Mouse (Mus musculus) cerebellum, adult 2 months (tissue): ENCODE measurements around the gene Plekhh2. TPM values are rescaled to one million over a fixed set of nuclear protein-coding genes. Genes with fewer than 3 reads are reported as not detected.

Experiments used
- DNase-seq, 2 experiments: peaks; one replicate each; pipeline ENCODE4 v3.0.0; 2021
- H3K27ac ChIP-seq: fragments of 200-500 bp; 2 replicates; pipeline ENCODE4 v1.5.1; 2012; ENCODE audit warnings: low read length, control low read depth, inconsistent platforms; ENCODE audit not compliant: insufficient read depth
- H3K27me3 ChIP-seq: fragments of 200-500 bp; 2 replicates; pipeline ENCODE4 v1.6.1; 2012; ENCODE audit warnings: inconsistent platforms, mild to moderate bottlenecking, low read length, moderate library complexity; ENCODE audit not compliant: control insufficient read depth, insufficient read depth
- H3K4me1 ChIP-seq: fragments of 200-500 bp; 2 replicates; pipeline ENCODE4 v1.6.1; 2011; ENCODE audit warnings: low read length; ENCODE audit not compliant: control insufficient read depth, insufficient read depth
- H3K4me3 ChIP-seq: fragments of 200-500 bp; replicated peaks from 2 replicates; pipeline ENCODE3; 2011; ENCODE audit warnings: mild to moderate bottlenecking, low read depth, low read length, control low read depth; ENCODE audit not compliant: insufficient read depth
- CTCF ChIP-seq: fragments of 200-500 bp; IDR thresholded peaks from 2 replicates; pipeline ENCODE4 v1.5.1; 2011; ENCODE audit warnings: low read depth, mild to moderate bottlenecking, control low read depth, low read length, moderate library complexity, borderline replicate concordance; ENCODE audit not compliant: insufficient read depth
- POLR2A ChIP-seq: fragments of 200-500 bp; IDR thresholded peaks from 2 replicates; pipeline ENCODE4 v1.6.1; 2011; ENCODE audit warnings: low read length, control low read depth, borderline replicate concordance; ENCODE audit not compliant: insufficient read depth
- WGBS: fragments of 180-500 bp; shearing (Covaris S2); methylation state at CpG from one replicate; pipeline ENCODE4 v1.1.7; 2018; 5-methylcytosine and 5-hydroxymethylcytosine counted together
- polyA plus RNA-seq: library from polyadenylated mRNA; depleted of rRNA; stranded (reverse); fragments of >200 nt; gene quantifications from 2 replicates; pipeline ENCODE4 v1.2.3, GENCODE M21; 2012

Gene Plekhh2
- polyA plus RNA-seq, 1 experiment: 5.3 TPM

DNA sequence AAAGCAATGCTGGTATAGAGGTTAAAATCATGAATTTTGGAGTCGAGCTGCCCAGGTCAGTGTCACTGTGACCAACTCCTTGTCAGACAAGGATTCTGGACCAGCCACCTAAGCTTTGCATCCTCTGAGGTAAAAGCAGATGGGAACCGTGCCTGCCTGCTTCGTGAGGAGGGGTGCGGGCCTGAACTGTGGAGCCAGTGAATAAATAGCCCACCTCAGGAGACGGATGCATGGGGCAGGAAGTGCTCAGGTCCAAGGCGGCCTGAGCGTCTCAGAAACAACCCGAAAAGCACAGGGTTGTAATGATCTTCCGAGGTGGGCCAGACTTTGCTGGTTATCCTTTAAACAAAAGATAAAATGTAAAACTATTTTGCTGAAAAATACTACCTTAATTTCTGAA is 133.4 kb downstream of the Plekhh2 start:
- no peaks in the 10 kb centered on the region for H3K4me1 ChIP-seq
- TF ChIP-seq CTCF: no peak
- no peak for TF ChIP-seq POLR2A
- 44% methylated on average over 9 of the region's 9 CpGs for WGBS
- no peak overlapping the region for H3K27ac ChIP-seq
- DNase-seq: no peak
- H3K27me3 ChIP-seq: no peaks in the 10 kb centered on the region
- no peak overlapping the region for H3K4me3 ChIP-seq

DNA sequence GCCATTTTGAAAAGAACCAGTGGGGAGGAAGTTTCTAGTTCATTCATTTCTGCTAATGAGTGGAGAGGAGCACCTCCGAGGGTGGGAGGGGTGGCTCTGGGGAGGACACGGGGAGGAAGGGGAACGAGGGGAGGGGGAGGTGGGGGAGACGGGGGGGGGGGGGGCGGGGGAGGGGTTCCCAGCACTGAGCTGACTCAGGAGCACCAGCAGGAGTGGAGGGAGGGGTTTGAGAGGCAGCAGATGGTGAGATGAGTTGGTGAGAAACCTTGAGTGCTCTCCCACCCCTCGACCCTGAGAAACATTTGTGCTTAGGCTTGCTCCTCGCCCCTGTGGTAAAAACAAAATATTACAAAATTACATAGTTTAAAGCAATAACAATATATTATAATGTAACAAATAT is 134.2 kb downstream of the Plekhh2 start:
- 15% methylated on average over 5 of the region's 7 CpGs for WGBS
- Histone ChIP-seq H3K27ac (no peak overlapping the region), H3K4me1 (no peaks in the 10 kb centered on the region), H3K4me3 (no peak overlapping the region), H3K27me3 (no peaks in the 10 kb centered on the region)
- TF ChIP-seq POLR2A: no peak
- no peak for TF ChIP-seq CTCF
- DNase-seq: no peak

DNA sequence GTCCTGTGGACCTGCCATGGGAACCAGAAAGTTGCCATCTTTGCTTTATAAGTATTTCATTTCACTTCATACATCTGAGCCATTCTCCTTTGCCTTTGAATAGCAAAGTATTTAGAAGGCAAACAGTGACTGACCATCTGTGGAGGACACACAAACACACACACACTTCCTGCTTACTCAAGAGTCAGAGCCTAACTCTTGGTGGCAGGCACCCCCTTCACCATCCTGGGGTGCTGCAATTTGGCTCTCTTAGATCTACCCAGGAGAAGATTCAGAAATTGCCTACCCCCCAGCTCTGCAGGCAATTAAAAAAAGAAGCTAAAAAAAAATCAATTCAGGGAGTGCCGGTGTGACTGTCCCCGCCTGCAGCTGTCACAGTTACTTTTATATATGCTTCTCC is 134.8 kb downstream of the Plekhh2 start:
- no peak overlapping the region for H3K27ac ChIP-seq
- 60% methylated on average over 2 of the region's 2 CpGs for WGBS
- H3K4me1 ChIP-seq: no peaks in the 10 kb centered on the region
- H3K27me3 ChIP-seq: no peaks in the 10 kb centered on the region
- H3K4me3 ChIP-seq: no peak overlapping the region
- no peak for TF ChIP-seq POLR2A
- no peak for DNase-seq

DNA sequence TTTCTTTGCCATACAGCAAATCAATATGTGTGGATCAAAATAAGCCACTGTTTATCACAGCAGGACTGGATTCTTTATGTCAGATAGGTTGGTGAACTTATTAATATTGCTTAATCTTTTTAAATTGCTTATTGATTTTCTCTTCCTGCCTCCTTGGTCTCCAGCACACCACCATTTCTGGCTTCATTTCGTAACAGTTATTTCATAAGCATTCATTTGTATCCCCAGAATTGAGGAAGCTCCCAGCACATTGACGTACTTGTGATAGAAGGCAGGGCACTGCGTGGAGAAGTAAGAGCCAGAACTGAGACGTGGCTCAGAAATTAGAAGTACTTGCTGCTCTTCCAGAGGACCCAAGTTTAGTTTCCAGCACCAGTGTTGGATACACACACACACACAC is 135.9 kb downstream of the Plekhh2 start:
- no peak overlapping the region for H3K27ac ChIP-seq
- no peak for TF ChIP-seq CTCF
- no peak for TF ChIP-seq POLR2A

DNA sequence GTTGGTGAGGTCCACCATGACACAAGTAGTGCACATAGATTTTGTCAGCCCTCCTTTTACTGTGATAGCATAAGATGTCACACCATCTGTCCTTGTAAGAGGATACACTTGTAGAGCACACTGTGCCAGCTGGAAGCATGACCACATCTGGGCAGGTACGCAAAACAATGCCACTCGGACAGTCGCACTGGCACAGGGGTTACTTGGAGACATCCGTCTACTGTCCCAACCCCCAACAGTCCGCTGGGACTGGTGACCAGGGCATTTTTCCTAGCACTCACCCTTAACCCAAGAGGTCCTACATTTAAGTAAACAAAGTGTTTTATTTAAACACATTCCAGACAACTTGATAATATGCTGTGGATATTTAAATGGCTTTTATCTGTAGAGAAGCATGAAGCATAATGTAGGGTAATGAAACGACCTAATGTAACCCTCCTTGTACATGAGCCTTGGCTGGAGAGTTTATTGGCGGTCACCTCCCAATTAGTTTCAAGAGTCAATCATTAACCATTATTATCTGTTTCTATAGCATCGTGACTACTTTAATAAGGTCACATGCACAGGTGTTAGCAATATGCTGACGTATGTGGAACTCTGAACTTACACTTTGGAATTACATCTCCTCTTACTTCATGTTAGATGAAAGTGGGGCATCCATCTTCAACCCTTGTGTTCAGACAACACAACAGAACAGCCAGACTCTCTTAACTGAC is 138.8 kb downstream of the Plekhh2 start:
- H3K4me3 ChIP-seq: no peak overlapping the region
- no peak overlapping the region for H3K27ac ChIP-seq
- no peaks in the 10 kb centered on the region for H3K4me1 ChIP-seq
- H3K27me3 ChIP-seq: no peaks in the 10 kb centered on the region
- TF ChIP-seq POLR2A (no peak), CTCF (no peak)
- no peak for DNase-seq
- 93% methylated on average over 9 of the region's 9 CpGs for WGBS

More for the DNA sequence above, 135.9 kb downstream of the Plekhh2 start:
- H3K4me3 ChIP-seq: no peak overlapping the region
- H3K27me3 ChIP-seq: no peaks in the 10 kb centered on the region
- H3K4me1 ChIP-seq: no peaks in the 10 kb centered on the region
- no peak for DNase-seq
- WGBS: 93% methylated on average over 4 of the region's 4 CpGs

DNA sequence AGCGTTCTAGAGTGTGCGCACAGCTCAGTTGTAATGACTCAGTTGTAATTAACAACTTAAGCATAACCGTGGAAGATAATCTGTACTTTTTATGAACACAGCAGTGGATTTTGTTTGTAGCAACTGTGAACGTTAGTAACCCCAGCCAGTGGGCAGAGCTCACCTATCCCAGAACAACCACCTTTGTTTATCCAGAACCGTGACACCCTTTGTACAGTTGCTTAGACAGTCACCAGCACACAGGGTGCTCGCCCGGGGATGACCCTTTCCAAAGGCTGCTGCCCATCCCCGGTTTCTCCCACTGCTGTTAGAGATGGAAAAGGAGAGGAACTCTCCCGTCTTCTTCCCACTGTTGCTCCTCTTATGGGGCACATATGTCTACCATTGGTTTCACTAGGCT is 141.8 kb downstream of the Plekhh2 start:
- no peak overlapping the region for H3K4me3 ChIP-seq
- H3K27ac ChIP-seq: no peak overlapping the region
- no peak for TF ChIP-seq POLR2A
- TF ChIP-seq CTCF: no peak
- WGBS: 93% methylated on average over 9 of the region's 9 CpGs
- DNase-seq: no peak
- H3K4me1 ChIP-seq: no peaks in the 10 kb centered on the region
- H3K27me3 ChIP-seq: no peaks in the 10 kb centered on the region

DNA sequence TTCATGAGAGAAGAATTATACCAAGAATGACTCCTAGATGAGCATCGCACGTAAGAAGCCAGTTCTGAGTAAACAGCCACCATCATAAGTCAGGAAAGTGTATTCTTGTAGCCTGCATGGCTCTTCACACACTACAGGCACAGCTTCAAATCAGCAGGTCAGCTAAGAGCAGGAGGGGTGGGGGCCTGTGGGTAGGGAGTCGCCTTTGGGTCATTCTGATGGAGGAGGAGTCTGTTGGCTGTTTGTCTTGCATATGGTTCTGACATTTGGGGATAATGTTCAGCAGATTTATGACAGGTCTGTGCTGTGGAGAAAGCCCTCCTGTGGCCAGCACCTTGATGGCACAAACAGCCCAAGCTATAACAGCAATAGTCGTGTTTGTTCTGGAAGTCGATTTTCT is 144.5 kb downstream of the Plekhh2 start:
- no peak for DNase-seq
- 65% methylated on average over 5 of the region's 5 CpGs for WGBS
- Histone ChIP-seq H3K27me3 (no peaks in the 10 kb centered on the region), H3K4me1 (no peaks in the 10 kb centered on the region), H3K4me3 (no peak overlapping the region), H3K27ac (no peak overlapping the region)
- no peak for TF ChIP-seq CTCF
- TF ChIP-seq POLR2A: no peak

DNA sequence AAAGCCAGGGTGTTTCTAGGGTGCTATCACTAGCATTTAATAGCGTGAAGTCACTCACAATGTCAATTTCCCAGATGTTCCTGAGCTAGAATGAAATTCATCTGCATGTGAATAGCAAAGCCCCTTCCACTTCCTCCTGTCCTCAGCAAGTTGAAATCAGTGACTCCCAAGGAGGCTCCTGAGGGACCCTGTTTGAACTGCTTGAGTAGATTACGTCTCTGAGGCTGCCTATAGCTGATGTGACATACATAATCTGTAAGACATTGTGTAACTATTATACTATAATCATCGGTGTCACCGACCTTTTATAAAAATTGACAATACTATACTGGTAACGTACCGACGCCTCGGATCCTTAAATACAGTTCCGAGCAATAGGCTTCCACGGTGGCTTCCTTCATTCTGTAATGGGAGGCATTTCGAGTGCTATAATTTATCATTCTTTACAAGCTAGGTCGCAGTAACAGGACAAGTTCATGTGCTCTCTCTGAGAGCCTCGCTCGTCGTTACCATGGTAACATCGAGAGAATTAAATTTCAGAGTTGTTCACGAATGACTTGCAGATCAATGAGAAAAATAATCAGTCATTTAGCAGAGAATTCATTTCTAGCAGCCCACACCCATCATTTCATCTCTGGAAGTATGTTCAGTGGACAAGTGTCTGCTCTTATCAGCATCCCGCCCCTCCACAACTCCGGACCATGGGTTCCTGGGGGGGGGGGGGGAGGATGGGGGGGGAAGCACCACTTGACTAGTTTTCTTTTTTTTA is 145.1 kb downstream of the Plekhh2 start:
- Histone ChIP-seq H3K4me3 (no peak overlapping the region), H3K27me3 (no peaks in the 10 kb centered on the region), H3K27ac (no peak overlapping the region), H3K4me1 (no peaks in the 10 kb centered on the region)
- no peak for DNase-seq
- WGBS: 68% methylated on average over 19 of the region's 19 CpGs
- TF ChIP-seq POLR2A (no peak), CTCF (no peak)
